Mouse (Mus musculus) heart, adult 2 months (tissue): ENCODE measurements at regions not wholly inside any gene's neighbourhood (a gene's known extent, or its start where the extent isn't known, plus 50 kb on each side); places are given as distances from the start of the nearest gene placed in this dataset.

ENCODE experiments used
- DNase-seq, 2 experiments: peaks; one replicate each; pipeline ENCODE4 v3.0.0; 2021
- H3K27ac ChIP-seq: fragments of 200-600 bp; 2 replicates; pipeline ENCODE4 v1.8.1; 2022
- H3K27me3 ChIP-seq: fragments of 200-500 bp; 2 replicates; pipeline ENCODE4 v1.6.1; 2012; ENCODE audit warnings: mild to moderate bottlenecking, low read length, inconsistent platforms, mixed read lengths; ENCODE audit not compliant: control insufficient read depth, insufficient read depth
- H3K36me3 ChIP-seq: fragments of 200-500 bp; 2 replicates; pipeline ENCODE4 v1.6.1; 2012; ENCODE audit warnings: low read length, inconsistent platforms; ENCODE audit not compliant: control insufficient read depth, insufficient read depth
- H3K4me1 ChIP-seq: fragments of 200-500 bp; 2 replicates; pipeline ENCODE4 v1.6.1; 2011; ENCODE audit warnings: low read length; ENCODE audit not compliant: control insufficient read depth, insufficient read depth
- H3K4me3 ChIP-seq: fragments of 200-600 bp; 2 replicates; pipeline ENCODE4 v1.8.1; 2022
- H3K79me2 ChIP-seq: fragments of 200-500 bp; replicated peaks from 2 replicates; pipeline ENCODE4 v1.6.1; 2012; ENCODE audit warnings: mild to moderate bottlenecking, inconsistent platforms, low read length, moderate library complexity, mixed read lengths; ENCODE audit not compliant: control insufficient read depth, insufficient read depth
- H3K9ac ChIP-seq: fragments of 200-500 bp; 2 replicates; pipeline ENCODE4 v1.6.1; 2012; ENCODE audit warnings: low read depth, mild to moderate bottlenecking, control low read depth, inconsistent platforms, low read length, mixed read lengths
- CTCF ChIP-seq: fragments of 200-600 bp; IDR thresholded peaks from 2 replicates; pipeline ENCODE4 v1.8.1; 2022; ENCODE audit warnings: antibody characterized with exemption, mild to moderate bottlenecking, moderate library complexity
- EP300 ChIP-seq: fragments of 200-500 bp; IDR thresholded peaks from 2 replicates; pipeline ENCODE4 v1.6.1; 2011; ENCODE audit warnings: low read depth, low read length, control low read depth; ENCODE audit not compliant: insufficient read depth
- POLR2A ChIP-seq: fragments of 200-500 bp; IDR thresholded peaks from 2 replicates; pipeline ENCODE4 v1.6.1; 2011; ENCODE audit warnings: mild to moderate bottlenecking, low read depth, low read length, control low read depth; ENCODE audit not compliant: insufficient read depth
- WGBS: fragments of 180-500 bp; shearing (Covaris S2); methylation state at CpG from one replicate; pipeline ENCODE4 v1.1.7; 2018; 5-methylcytosine and 5-hydroxymethylcytosine counted together
- intact Hi-C: fragments of 180-260 bp; cut with DNase I; formaldehyde crosslinking; loops from one replicate; pipeline ENCODE4 v1.15.1; 2025

DNA sequence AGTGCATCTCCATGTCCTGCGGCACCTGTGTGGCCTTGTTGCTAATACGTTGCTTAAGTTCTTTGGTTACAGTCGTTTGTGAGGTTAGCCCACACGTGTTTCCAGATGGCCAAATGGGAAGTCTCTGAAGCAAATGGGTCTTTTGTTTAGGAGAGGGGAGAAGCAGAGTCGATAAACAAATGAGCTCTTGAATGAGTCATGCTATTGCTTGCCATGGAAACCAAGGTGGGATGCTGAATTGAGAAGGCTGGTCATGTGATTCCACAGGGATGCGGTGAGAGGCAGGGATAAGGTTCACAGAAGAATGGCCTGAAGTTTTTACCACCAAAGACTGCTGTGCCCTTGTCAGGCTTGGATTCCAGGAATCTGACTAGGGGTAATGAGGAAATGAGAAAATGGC, 214.8 kb upstream of the Elac2 start:
- no peaks in the 10 kb centered on the region for H3K27me3 ChIP-seq
- 62% methylated on average over 6 of the region's 6 CpGs for WGBS
- no peak overlapping the region for H3K9ac ChIP-seq
- H3K4me3 ChIP-seq = no peak overlapping the region
- intact Hi-C loops = no loop called here
- no peak for DNase-seq
- H3K27ac ChIP-seq = no peak overlapping the region
- no peak for TF ChIP-seq CTCF
- TF ChIP-seq POLR2A = no peak
- no peak for TF ChIP-seq EP300
- no peaks in the 10 kb centered on the region for H3K36me3 ChIP-seq
- H3K4me1 ChIP-seq = no peaks in the 10 kb centered on the region
- no peaks in the 10 kb centered on the region for H3K79me2 ChIP-seq

DNA sequence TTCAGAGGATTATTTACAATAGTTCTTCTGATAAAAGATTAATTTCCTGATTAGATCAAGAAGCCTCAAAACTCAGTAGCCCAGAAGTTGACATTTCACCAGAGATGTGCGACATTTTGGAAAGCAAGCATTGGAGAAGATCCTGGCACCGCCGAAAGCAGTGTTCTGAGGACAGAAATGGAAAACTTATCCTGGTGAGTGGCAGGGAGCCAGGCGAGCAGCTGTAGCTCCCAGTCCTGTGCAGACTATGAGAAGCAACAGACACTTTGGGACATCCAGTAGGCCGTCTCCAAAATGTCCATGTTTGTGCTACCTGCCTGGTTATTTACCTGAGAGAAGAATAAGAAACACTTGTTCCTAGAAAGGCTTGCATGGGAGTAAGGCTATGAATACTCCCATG, 202.1 kb upstream of the Elac2 start:
- Histone ChIP-seq H3K36me3 (no peaks in the 10 kb centered on the region), H3K79me2 (no peaks in the 10 kb centered on the region), H3K4me3 (no peak overlapping the region), H3K27ac (no peak overlapping the region), H3K9ac (no peak overlapping the region), H3K27me3 (no peaks in the 10 kb centered on the region), H3K4me1 (no peaks in the 10 kb centered on the region)
- TF ChIP-seq POLR2A = no peak
- no peak for TF ChIP-seq EP300
- TF ChIP-seq CTCF = no peak
- 54% methylated on average over 5 of the region's 5 CpGs for WGBS
- DNase-seq = no peak
- intact Hi-C loops = no loop called here

DNA sequence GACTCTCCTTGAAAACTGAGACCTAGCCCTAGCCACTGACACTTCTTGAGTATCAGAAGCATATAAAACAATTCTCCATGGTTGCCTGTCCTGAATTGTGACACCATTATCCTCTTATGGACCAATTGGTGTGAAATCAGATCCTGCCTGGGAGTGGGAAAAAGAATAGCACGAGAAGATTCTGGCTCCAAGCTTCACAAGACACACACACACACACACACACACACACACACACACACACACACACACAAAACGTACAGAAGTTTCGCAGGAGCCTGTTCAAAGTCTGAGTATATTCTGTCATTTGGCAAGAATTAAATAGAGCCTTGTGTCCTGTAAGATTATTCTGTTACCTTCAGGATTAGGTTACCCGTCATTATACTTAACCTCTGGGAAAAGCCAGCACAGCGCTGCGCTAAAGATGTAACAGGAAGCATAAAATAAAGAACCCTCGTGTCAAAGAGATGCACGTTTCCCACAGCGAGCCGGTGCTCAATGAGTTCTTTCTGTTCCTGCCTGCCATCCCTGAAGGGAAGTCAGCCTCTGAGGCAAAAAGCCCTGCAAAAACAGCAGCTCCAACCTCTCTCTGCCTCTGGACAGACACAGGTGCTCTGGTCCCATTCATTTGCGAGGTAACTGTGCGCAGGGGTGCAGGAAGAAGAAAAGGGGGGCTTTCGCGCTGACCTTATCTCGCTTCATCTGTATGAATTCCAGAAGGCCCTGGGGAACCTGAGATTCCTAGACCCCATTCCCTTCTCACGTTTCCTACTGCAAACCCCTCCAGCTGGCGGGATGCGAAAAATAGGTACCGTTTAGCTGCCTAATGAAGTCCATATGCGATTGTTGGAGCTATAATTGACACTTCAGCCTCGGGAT, 178.4 kb upstream of the Elac2 start:
- DNase-seq = no peak
- Histone ChIP-seq H3K27ac (no peak overlapping the region), H3K4me3 (no peak overlapping the region), H3K79me2 (no peaks in the 10 kb centered on the region), H3K4me1 (no peaks in the 10 kb centered on the region), H3K36me3 (no peaks in the 10 kb centered on the region), H3K27me3 (no peaks in the 10 kb centered on the region), H3K9ac (no peak overlapping the region)
- intact Hi-C loops = no loop called here
- WGBS = 60% methylated on average over 21 of the region's 21 CpGs
- TF ChIP-seq CTCF = no peak

DNA sequence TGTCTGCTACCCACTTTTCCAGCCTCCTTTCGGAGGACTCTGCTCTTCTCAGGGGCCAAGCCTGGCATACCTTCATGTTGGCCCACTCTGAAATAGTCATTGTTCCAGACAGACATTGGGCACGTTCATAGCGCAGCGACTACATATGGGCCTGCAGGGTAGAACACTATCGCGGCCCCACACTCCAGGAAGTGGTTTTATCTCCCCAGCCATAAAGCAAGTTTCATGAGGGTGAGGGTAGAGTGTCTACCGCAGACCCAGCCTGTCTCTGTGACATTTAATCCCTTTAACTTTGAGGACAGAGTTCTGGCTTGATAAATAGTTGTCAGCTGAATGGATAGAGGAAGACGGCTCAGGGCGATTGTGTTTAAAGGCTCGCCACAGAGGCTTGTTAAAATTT, 177.5 kb upstream of the Elac2 start:
- TF ChIP-seq EP300 (no peak), CTCF (no peak), POLR2A (no peak)
- no peak overlapping the region for H3K9ac ChIP-seq
- H3K4me1 ChIP-seq = no peaks in the 10 kb centered on the region
- H3K4me3 ChIP-seq = no peak overlapping the region
- no peaks in the 10 kb centered on the region for H3K79me2 ChIP-seq
- no peaks in the 10 kb centered on the region for H3K27me3 ChIP-seq
- no peaks in the 10 kb centered on the region for H3K36me3 ChIP-seq
- intact Hi-C loops = no loop called here
- 36% methylated on average over 10 of the region's 10 CpGs for WGBS
- no peak overlapping the region for H3K27ac ChIP-seq
- DNase-seq = no peak

DNA sequence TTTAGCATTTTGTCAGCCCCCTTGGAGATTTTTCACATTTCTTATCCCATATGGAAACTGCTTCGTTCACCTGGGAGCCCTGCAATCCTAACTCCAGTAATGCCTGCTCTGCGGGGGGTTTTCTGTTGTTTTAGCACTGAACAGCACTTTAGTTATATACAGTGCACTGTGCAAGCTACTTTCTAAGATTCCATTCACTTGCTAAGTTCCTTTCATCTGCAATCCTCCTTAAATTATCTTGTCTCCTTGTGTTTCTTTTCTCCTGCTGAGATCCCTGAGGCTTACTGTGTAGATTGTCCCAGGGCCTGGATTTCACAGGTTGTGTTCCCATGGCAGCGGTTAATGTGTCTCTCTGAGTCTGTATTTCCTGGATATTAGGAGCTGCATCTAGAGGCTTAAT, 173.3 kb upstream of the Elac2 start:
- 91% methylated on average over 3 of the region's 3 CpGs for WGBS
- DNase-seq = no peak
- Histone ChIP-seq H3K79me2 (no peaks in the 10 kb centered on the region), H3K4me3 (no peak overlapping the region), H3K4me1 (no peaks in the 10 kb centered on the region), H3K36me3 (no peaks in the 10 kb centered on the region), H3K27me3 (no peaks in the 10 kb centered on the region), H3K9ac (no peak overlapping the region), H3K27ac (no peak overlapping the region)
- intact Hi-C loops = no loop called here
- no peak for TF ChIP-seq POLR2A
- TF ChIP-seq CTCF = no peak
- no peak for TF ChIP-seq EP300

DNA sequence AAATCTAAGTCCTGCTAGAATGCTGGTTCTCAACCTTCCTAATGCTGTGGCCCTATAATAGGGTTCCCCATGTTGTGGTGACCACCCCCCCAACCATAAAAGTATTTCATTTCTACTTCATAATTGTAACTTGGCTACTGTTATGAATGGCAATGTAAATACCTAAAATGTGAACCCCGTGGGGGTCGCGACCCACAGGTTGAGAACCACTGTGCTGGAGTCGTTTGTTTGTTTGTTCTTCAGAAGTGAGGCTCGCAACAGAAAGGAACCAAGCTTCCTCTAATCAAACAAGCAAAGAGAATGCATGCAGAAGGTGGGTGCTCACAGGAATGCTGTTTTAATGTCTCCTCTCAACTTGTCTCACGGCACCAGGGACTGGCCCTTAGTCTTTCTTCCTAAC, 166.4 kb upstream of the Elac2 start:
- Histone ChIP-seq H3K27me3 (no peaks in the 10 kb centered on the region), H3K4me1 (no peaks in the 10 kb centered on the region), H3K36me3 (no peaks in the 10 kb centered on the region), H3K4me3 (no peak overlapping the region), H3K27ac (no peak overlapping the region), H3K9ac (no peak overlapping the region), H3K79me2 (no peaks in the 10 kb centered on the region)
- 75% methylated on average over 6 of the region's 6 CpGs for WGBS
- intact Hi-C loops = no loop called here
- no peak for DNase-seq
- no peak for TF ChIP-seq POLR2A
- no peak for TF ChIP-seq EP300
- TF ChIP-seq CTCF = no peak
